Comparison of ENCODE assay signal across 11 mouse cellular contexts in the genomic region with DNA sequence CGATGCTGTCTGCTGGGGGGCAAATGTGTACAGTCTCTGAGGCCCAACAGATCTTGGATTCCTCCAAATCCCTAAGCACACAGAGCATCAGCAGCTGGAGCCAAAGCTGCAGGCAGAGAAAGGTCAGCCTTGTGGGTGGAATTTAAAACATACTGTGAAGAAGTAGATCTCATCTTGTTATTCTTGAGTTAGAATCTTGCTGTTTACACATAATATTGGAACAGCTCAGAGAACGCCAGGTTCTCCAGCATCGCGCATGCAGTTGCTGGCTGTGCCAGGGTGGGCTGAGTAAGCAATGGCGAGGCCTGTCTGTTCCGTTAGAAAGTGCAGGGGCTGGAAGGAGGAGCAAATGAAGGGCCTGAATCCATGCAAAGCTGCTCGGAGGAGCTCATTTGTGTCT. TPM values are rescaled to one million over a fixed set of nuclear protein-coding genes. Genes with fewer than 3 reads are reported as not detected.
DNase-seq lines count a peak whose midpoint lies in the region; ATAC-seq lines count a peak whose summit lies in the region.
"Had no signal": no experiment of that assay in that cellular context is flagged by ENCODE, and none has a peak within 500 bp of the region (broad histone marks: within the 10 kb centered on the region; RNA-seq: fewer than 3 reads in every experiment).

No protein-coding gene starts in this region.

- no peak overlapping the region for H3K4me2 ChIP-seq in midbrain, embryonic 11.5 days
- no peak overlapping the region for H3K4me2 ChIP-seq in midbrain, embryonic 14.5 days (ENCODE audit: low read length)
- H3K4me2 ChIP-seq in intestine, embryonic 15.5 days (replicated peaks), result no peak overlapping the region
- no peak overlapping the region for H3K4me2 ChIP-seq in stomach, embryonic 15.5 days
- H3K4me2 ChIP-seq: neural tube, embryonic 15.5 days had no signal

- no peak overlapping the region for H3K9ac ChIP-seq in midbrain, embryonic 11.5 days (ENCODE audit: low read length)
- H3K9ac ChIP-seq in midbrain, embryonic 14.5 days (replicated peaks; ENCODE audit: low read length), result no peak overlapping the region
- no peak overlapping the region for H3K9ac ChIP-seq in intestine, embryonic 15.5 days
- no peak overlapping the region for H3K9ac ChIP-seq in stomach, embryonic 15.5 days
- H3K9ac ChIP-seq: neural tube, embryonic 15.5 days had no signal

- H3K27me3 ChIP-seq in midbrain, embryonic 11.5 days (ENCODE audit: control insufficient read depth, insufficient read depth, low read length), result no peaks in the 10 kb centered on the region
- no peaks in the 10 kb centered on the region for H3K27me3 ChIP-seq in midbrain, embryonic 14.5 days (ENCODE audit: control insufficient read depth, insufficient read depth, low read length)
- no peaks in the 10 kb centered on the region for H3K27me3 ChIP-seq in intestine, embryonic 15.5 days (replicated peaks)
- no peaks in the 10 kb centered on the region for H3K27me3 ChIP-seq in stomach, embryonic 15.5 days (replicated peaks)
- H3K27me3 ChIP-seq: neural tube, embryonic 15.5 days had no signal

- H3K9me3 ChIP-seq in midbrain, embryonic 11.5 days (ENCODE audit: control insufficient read depth, low read length), result no peaks in the 10 kb centered on the region
- H3K9me3 ChIP-seq in midbrain, embryonic 14.5 days (ENCODE audit: control insufficient read depth, low read length), result no peaks in the 10 kb centered on the region
- no peaks in the 10 kb centered on the region for H3K9me3 ChIP-seq in intestine, embryonic 15.5 days
- H3K9me3 ChIP-seq in stomach, embryonic 15.5 days, result no peaks in the 10 kb centered on the region
- H3K9me3 ChIP-seq: neural tube, embryonic 15.5 days had no signal

- no peaks in the 10 kb centered on the region for H3K4me1 ChIP-seq in midbrain, embryonic 11.5 days (ENCODE audit: control insufficient read depth, insufficient read depth, low read length)
- no peaks in the 10 kb centered on the region for H3K4me1 ChIP-seq in midbrain, embryonic 14.5 days (ENCODE audit: control insufficient read depth, insufficient read depth, low read length)
- H3K4me1 ChIP-seq in intestine, embryonic 15.5 days (replicated peaks), result no peaks in the 10 kb centered on the region
- peaks cover 11% of the 10 kb centered on the region for H3K4me1 ChIP-seq in stomach, embryonic 15.5 days

- H3K4me3 ChIP-seq in midbrain, embryonic 11.5 days (ENCODE audit: low read depth, low read length), result no peak overlapping the region
- H3K4me3 ChIP-seq in midbrain, embryonic 14.5 days (replicated peaks; ENCODE audit: low read depth, low read length), result no peak overlapping the region
- no peak overlapping the region for H3K4me3 ChIP-seq in intestine, embryonic 15.5 days (replicated peaks)
- no peak overlapping the region for H3K4me3 ChIP-seq in stomach, embryonic 15.5 days (replicated peaks)
- H3K4me3 ChIP-seq: erythroblast, embryonic 14.5 days; neural tube, embryonic 15.5 days had no signal

- no peak for ATAC-seq in midbrain, embryonic 11.5 days (ENCODE audit: low FRiP score)
- ATAC-seq in midbrain, embryonic 14.5 days (ENCODE audit: low FRiP score, low TSS enrichment), result no peak
- ATAC-seq in intestine, embryonic 15.5 days, result no peak
- ATAC-seq in stomach, embryonic 15.5 days (ENCODE audit: insufficient read depth, low FRiP score, low read depth), result no peak

- H3K27ac ChIP-seq in midbrain, embryonic 11.5 days (ENCODE audit: low read depth, low read length), result no peak overlapping the region
- no peak overlapping the region for H3K27ac ChIP-seq in midbrain, embryonic 14.5 days (replicated peaks; ENCODE audit: low read depth, low read length)
- peak overlapping the region; percentile 61 for H3K27ac ChIP-seq in intestine, embryonic 15.5 days
- peak overlapping the region; percentile 83 for H3K27ac ChIP-seq in stomach, embryonic 15.5 days
- H3K27ac ChIP-seq: macrophage; neural tube, embryonic 15.5 days had no signal

- peak; percentile 98 for DNase-seq in heart, adult 11 months
- DNase-seq in heart, postnatal 4 days, result no peak
- DNase-seq in midbrain, embryonic 11.5 days (ENCODE audit: low spot score, missing footprints), result peak; percentile 71
- DNase-seq in midbrain, embryonic 14.5 days, result no peak
- no peak for DNase-seq in cerebellum, adult 11-12 months
- no peak for DNase-seq in c-Kit-positive CD71-positive TER-119-positive erythroid progenitor cells, embryonic 14.5 days (ENCODE audit: low spot score)

- WGBS in midbrain, embryonic 11.5 days, result 85% methylated on average over 7 of the region's 7 CpGs
- 74% methylated on average over 7 of the region's 7 CpGs for WGBS in midbrain, embryonic 14.5 days
- WGBS in intestine, embryonic 15.5 days, result 54% methylated on average over 7 of the region's 7 CpGs
- 46% methylated on average over 7 of the region's 7 CpGs for WGBS in stomach, embryonic 15.5 days

- H3K36me3 ChIP-seq in midbrain, embryonic 11.5 days (ENCODE audit: control insufficient read depth, insufficient read depth, low read length), result no peaks in the 10 kb centered on the region
- H3K36me3 ChIP-seq in midbrain, embryonic 14.5 days (ENCODE audit: control insufficient read depth, insufficient read depth, low read length), result no peaks in the 10 kb centered on the region
- H3K36me3 ChIP-seq in intestine, embryonic 15.5 days, result no peaks in the 10 kb centered on the region
- no peaks in the 10 kb centered on the region for H3K36me3 ChIP-seq in stomach, embryonic 15.5 days
- H3K36me3 ChIP-seq: neural tube, embryonic 15.5 days had no signal

RNA-seq across cellular contexts. Expression of a gene that starts 11.7 kb away (rescaled TPM):
- total RNA-seq in heart, postnatal 4 days (2021), result 1 to 10 TPM; 1.3 to 1.6 TPM
- polyA plus RNA-seq in midbrain, embryonic 11.5 days (2014; fragmentation: Nextera tagmentation; extraction: Ambion mirVana), result 2.9 and 3.2 TPM in 2 replicates
- polyA plus RNA-seq in midbrain, embryonic 14.5 days (2014; fragmentation: Nextera tagmentation; extraction: Ambion mirVana), result 0.95 TPM in 1 of 2 replicates, not detected in the other
- polyA plus RNA-seq in intestine, embryonic 15.5 days (2015; fragmentation: Nextera tagmentation; extraction: Ambion mirVana), result 12.1 and 12.3 TPM in 2 replicates
- polyA plus RNA-seq in stomach, embryonic 15.5 days (2015; fragmentation: Nextera tagmentation; extraction: Ambion mirVana), result 14.2 and 15.6 TPM in 2 replicates
- polyA plus RNA-seq: macrophage had no signal

RNA-seq across cellular contexts. Expression of a gene that starts 29.2 kb away (rescaled TPM):
- under 1 TPM; 0.14 to 0.16 TPM for total RNA-seq in heart, postnatal 4 days (2021)
- 0.07 TPM in 1 of 2 replicates, not detected in the other for polyA plus RNA-seq in midbrain, embryonic 11.5 days (2014; fragmentation: Nextera tagmentation; extraction: Ambion mirVana)
- 1.8 and 3.7 TPM in 2 replicates for polyA plus RNA-seq in midbrain, embryonic 14.5 days (2014; fragmentation: Nextera tagmentation; extraction: Ambion mirVana)
- 0.98 and 1.3 TPM in 2 replicates for polyA plus RNA-seq in intestine, embryonic 15.5 days (2015; fragmentation: Nextera tagmentation; extraction: Ambion mirVana)
- 2.0 and 2.3 TPM in 2 replicates for polyA plus RNA-seq in stomach, embryonic 15.5 days (2015; fragmentation: Nextera tagmentation; extraction: Ambion mirVana)
- polyA plus RNA-seq: macrophage had no signal

RNA-seq across cellular contexts. Expression of a gene that starts 39.7 kb away (rescaled TPM):
- total RNA-seq in heart, postnatal 4 days (2021), result 10 to 100 TPM in 1 of 2 experiments, 1 to 10 TPM in 1; 7.5 to 11.6 TPM
- polyA plus RNA-seq in midbrain, embryonic 11.5 days (2014; fragmentation: Nextera tagmentation; extraction: Ambion mirVana), result 1.7 and 2.2 TPM in 2 replicates
- polyA plus RNA-seq in midbrain, embryonic 14.5 days (2014; fragmentation: Nextera tagmentation; extraction: Ambion mirVana), result not detected in 2 replicates
- polyA plus RNA-seq in intestine, embryonic 15.5 days (2015; fragmentation: Nextera tagmentation; extraction: Ambion mirVana), result 3.9 and 5.4 TPM in 2 replicates
- 2.0 and 3.9 TPM in 2 replicates for polyA plus RNA-seq in stomach, embryonic 15.5 days (2015; fragmentation: Nextera tagmentation; extraction: Ambion mirVana)
- polyA plus RNA-seq: erythroblast, embryonic 14.5 days; macrophage had no signal

RNA-seq across cellular contexts. Expression of a gene that starts 44.2 kb away (rescaled TPM):
- 100 to 1,000 TPM; 641 to 660 TPM for total RNA-seq in heart, postnatal 4 days (2021)
- 1,312 and 1,403 TPM in 2 replicates for polyA plus RNA-seq in midbrain, embryonic 11.5 days (2014; fragmentation: Nextera tagmentation; extraction: Ambion mirVana)
- polyA plus RNA-seq in midbrain, embryonic 14.5 days (2014; fragmentation: Nextera tagmentation; extraction: Ambion mirVana), result 843 and 877 TPM in 2 replicates
- polyA plus RNA-seq in intestine, embryonic 15.5 days (2015; fragmentation: Nextera tagmentation; extraction: Ambion mirVana), result 1,399 and 1,578 TPM in 2 replicates
- 1,122 and 1,488 TPM in 2 replicates for polyA plus RNA-seq in stomach, embryonic 15.5 days (2015; fragmentation: Nextera tagmentation; extraction: Ambion mirVana)

Comparison
In these comparisons a context has a peak if more than half of its experiments do, and no peak if none do; other contexts are left out.
1. DNase-seq: peak in heart, adult 11 months (single experiment) and midbrain, embryonic 11.5 days (single experiment); none in heart, postnatal 4 days (single experiment), midbrain, embryonic 14.5 days (single experiment), cerebellum, adult 11-12 months (single experiment) and c-Kit-positive CD71-positive TER-119-positive erythroid progenitor cells, embryonic 14.5 days (single experiment).
2. H3K27ac ChIP-seq: peak in intestine, embryonic 15.5 days (single experiment) and stomach, embryonic 15.5 days (single experiment); none in midbrain, embryonic 11.5 days (single experiment) and midbrain, embryonic 14.5 days (single experiment).